Mouse (Mus musculus): ENCODE results near the gene Snx5.

DNA sequence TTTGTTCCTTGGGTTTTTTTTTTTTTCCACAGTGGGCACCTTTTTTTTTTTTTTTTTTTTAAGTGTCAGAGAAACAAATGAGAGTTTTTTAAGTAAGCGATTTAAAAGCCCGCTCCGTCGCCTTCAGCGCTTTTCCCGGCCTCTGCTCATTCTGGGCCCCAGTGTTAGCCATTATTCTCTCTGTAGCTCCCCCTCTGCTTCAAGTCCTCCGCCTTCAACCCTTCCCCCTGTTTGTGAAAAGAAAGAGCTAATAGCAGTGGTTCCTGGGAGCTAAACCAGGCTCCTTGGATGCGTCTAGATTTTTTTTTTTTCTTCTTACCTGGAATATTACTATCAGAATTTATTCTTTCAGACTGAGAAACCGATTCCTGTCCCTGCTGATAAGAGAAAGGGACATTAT, 55.1 kb downstream of the Snx5 start:
- TF ChIP-seq POLR2A (IDR thresholded peaks at IDR 0.05; ENCODE audit: insufficient read depth, low read depth, low read length) (no peak), CTCF (IDR thresholded peaks at IDR 0.05) (no peak)

Data from heart, adult 2 months (tissue).